Mouse (Mus musculus) liver, embryonic 15.5 days (tissue): Measurements from ENCODE around the gene Det1. TPM values are rescaled to one million over a fixed set of nuclear protein-coding genes. Genes with fewer than 3 reads are reported as not detected.
A peak's percentile ranks its signal among the peaks of the same experiment; 100 is the strongest.

Experiments
- ATAC-seq: fragments of 200-750 bp; cut with Nextera tagmentation; 2 replicates; pipeline ENCODE4 v1.8.0; 2017; ENCODE audit warnings: moderate number of reproducible peaks, mild to moderate bottlenecking, moderate library complexity; ENCODE audit not compliant: insufficient read depth
- H3K27ac ChIP-seq: fragments of 300-500 bp; sonication (generic); replicated peaks from 2 replicates; pipeline ENCODE4 v1.5.1; 2015; ENCODE audit warnings: mild to moderate bottlenecking, inconsistent platforms
- H3K27me3 ChIP-seq: fragments of 300-500 bp; sonication (generic); 2 replicates; pipeline ENCODE4 v1.6.1; 2015; ENCODE audit warnings: mild to moderate bottlenecking, inconsistent platforms
- H3K36me3 ChIP-seq: fragments of 300-500 bp; sonication (generic); replicated peaks from 2 replicates; pipeline ENCODE4 v1.6.1; 2015; ENCODE audit warnings: moderate library complexity, mild to moderate bottlenecking, inconsistent platforms
- H3K4me1 ChIP-seq: fragments of 300-500 bp; sonication (generic); replicated peaks from 2 replicates; pipeline ENCODE4 v1.6.1; 2015; ENCODE audit warnings: inconsistent platforms
- H3K4me2 ChIP-seq: fragments of 300-500 bp; sonication (generic); 2 replicates; pipeline ENCODE4 v1.6.1; 2015; ENCODE audit warnings: moderate library complexity, mild to moderate bottlenecking, inconsistent platforms
- H3K4me3 ChIP-seq: fragments of 300-500 bp; sonication (generic); replicated peaks from 2 replicates; pipeline ENCODE4 v1.5.1; 2015; ENCODE audit warnings: mild to moderate bottlenecking, inconsistent platforms
- H3K9ac ChIP-seq: fragments of 300-500 bp; sonication (generic); 2 replicates; pipeline ENCODE4 v1.6.1; 2015; ENCODE audit warnings: moderate library complexity, mild to moderate bottlenecking, inconsistent platforms
- H3K9me3 ChIP-seq: fragments of 300-500 bp; sonication (generic); replicated peaks from 2 replicates; pipeline ENCODE4 v1.6.1; 2016; ENCODE audit warnings: inconsistent platforms
- WGBS: fragments of 180-500 bp; shearing (Covaris S2); methylation state at CpG from one replicate; pipeline ENCODE4 v1.1.7; 2015; ENCODE audit warnings: mixed read lengths; ENCODE audit not compliant: insufficient replicate concordance; 5-methylcytosine and 5-hydroxymethylcytosine counted together
- microRNA-seq: library from miRNA; unstranded; fragments of <30 nt; microRNA quantifications from one replicate; pipeline ENCODE4, GENCODE M21; 2016
- polyA plus RNA-seq: library from polyadenylated mRNA; unstranded; fragments of >200 nt; fragmentation: Nextera tagmentation; extraction: Ambion mirVana; gene quantifications from 2 replicates; pipeline ENCODE4 v1.2.1, GENCODE M21; 2015

Det1 gene
- polyA plus RNA-seq, 1 experiment from 2014 or later: 6.8 TPM

DNA sequence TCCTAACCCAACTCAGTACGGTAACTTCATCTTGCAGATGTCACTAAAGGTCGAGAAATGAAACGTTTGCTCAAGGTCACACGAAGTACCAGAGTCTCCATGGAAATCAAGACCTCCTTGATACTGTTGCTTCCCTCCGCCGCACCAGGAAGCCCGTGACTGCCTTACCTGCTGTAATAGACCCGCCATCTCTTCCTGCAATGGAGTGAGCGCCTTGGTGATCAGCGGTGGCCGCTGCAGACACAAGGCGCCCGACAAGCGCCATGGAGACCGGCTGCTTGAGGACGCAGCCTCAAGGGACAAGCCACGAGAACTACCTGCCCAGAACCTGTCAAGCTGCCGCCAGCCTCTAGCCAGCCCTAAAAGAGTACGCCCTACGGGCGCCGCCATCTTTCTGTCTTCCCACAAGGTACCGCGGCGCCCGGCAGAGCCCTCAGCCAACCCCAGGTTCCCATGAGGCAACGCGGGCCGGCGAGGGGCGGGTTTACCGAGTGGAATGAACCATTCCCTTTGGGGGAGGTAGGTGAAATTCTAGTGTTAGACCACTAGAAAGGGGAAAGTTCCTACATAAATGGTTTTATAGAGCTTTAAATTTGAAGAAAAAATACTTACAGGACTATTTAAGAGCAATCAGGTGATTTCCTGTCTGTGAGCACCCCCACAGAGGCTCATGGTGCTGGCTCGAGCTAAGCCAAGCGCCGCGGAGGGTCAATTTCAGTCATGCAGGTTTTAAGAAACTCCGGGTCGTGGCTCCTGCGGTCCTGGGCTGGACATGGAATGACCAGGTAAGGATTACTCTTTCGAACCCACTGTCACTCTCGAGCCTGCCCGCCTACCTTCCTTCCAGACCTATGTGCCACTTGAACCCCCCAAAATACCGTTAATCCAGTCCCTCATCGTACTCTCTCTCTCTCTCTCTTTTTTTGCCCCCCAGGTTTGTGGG, 64.2 kb downstream of the Det1 start, which contains the start of the genes Mrps11 and Mrpl46:
Gene Mrps11 (plus strand): TSS at position 481 of the 943 bp plus-strand sequence.
Gene Mrpl46 (minus strand): TSS at position 893 of the 943 bp plus-strand sequence.
- no peaks in the 10 kb centered on the region for H3K9me3 ChIP-seq
- peaks cover 36% of the 10 kb centered on the region for H3K4me1 ChIP-seq
- H3K27ac ChIP-seq: peak within 1 kb of the TSS; percentile 69
- whole genome bisulfite sequencing: under 1% methylated on average over 44 of the region's 44 CpGs
- peak within 1 kb of the TSS; percentile 78 for H3K4me2 ChIP-seq
- peak; percentile 98 for ATAC-seq
- H3K36me3 ChIP-seq: peaks cover 47% of the 10 kb centered on the region
- H3K27me3 ChIP-seq: no peaks in the 10 kb centered on the region
- peak within 1 kb of the TSS; percentile 81 for H3K9ac ChIP-seq
- H3K4me3 ChIP-seq: peak within 1 kb of the TSS; percentile 90

DNA sequence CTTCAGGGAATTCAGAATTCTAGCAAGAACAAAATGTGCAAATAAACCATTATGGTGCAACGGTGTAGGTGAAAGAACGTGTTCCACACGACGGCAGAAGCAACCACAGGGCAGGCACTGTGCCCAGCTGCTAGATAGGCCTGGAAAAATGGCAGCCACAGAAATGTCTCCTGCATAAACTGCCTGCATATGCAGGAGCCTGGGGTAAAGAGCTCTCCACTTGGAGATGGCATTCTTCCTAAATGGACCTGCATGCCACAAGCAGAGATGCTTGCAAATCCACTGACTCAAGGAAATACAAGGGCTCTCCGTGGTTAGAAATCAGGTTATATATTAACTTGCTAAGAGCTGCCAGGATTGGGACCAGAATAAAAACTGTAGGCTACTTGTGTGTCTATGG, 68.3 kb downstream of the Det1 start:
- ATAC-seq: no peak
- WGBS: 83% methylated on average over 5 of the region's 5 CpGs
- Histone ChIP-seq H3K4me3 (no peak overlapping the region), H3K27ac (no peak overlapping the region), H3K36me3 (peaks cover 63% of the 10 kb centered on the region), H3K4me2 (no peak overlapping the region), H3K9ac (no peak overlapping the region), H3K9me3 (no peaks in the 10 kb centered on the region), H3K27me3 (no peaks in the 10 kb centered on the region), H3K4me1 (peaks cover 16% of the 10 kb centered on the region)

Small RNAs within 50 kb of the gene (microRNA-seq; reads per million reads assigned to microRNA genes)
- 17.0 reads per million, percentile 33 among the genes with 10 or more reads in this experiment for gene Mir7-2

Other genes starting within 250 kb of the Det1 start
- gene Ntrk3, start 109.3 kb downstream of the Det1 start, polyA plus RNA-seq: 0.09 and 0.12 TPM in 2 replicates
- 39.0 and 39.2 TPM in 2 replicates for gene Mrps11, start 64.1 kb downstream of the Det1 start, polyA plus RNA-seq
- 39.5 and 40.5 TPM in 2 replicates for gene Mrpl46, start 63.7 kb downstream of the Det1 start, polyA plus RNA-seq
- 15.9 and 19.3 TPM in 2 replicates for gene Aen, start 48.6 kb upstream of the Det1 start, polyA plus RNA-seq
- 94.6 and 121 TPM in 2 replicates for gene Isg20, start 66.2 kb upstream of the Det1 start, polyA plus RNA-seq
- 0.03 and 0.33 TPM in 2 replicates for gene Acan, start 206.2 kb upstream of the Det1 start, polyA plus RNA-seq